Mouse (Mus musculus): ENCODE measurements around the gene Taar2. TPM values are rescaled to one million over a fixed set of nuclear protein-coding genes. Genes with fewer than 3 reads are reported as not detected.

Taar2 gene
- 0.31 and 0.41 TPM in 2 replicates for polyA plus RNA-seq (2015; fragmentation: Nextera tagmentation; extraction: Ambion mirVana)

DNA sequence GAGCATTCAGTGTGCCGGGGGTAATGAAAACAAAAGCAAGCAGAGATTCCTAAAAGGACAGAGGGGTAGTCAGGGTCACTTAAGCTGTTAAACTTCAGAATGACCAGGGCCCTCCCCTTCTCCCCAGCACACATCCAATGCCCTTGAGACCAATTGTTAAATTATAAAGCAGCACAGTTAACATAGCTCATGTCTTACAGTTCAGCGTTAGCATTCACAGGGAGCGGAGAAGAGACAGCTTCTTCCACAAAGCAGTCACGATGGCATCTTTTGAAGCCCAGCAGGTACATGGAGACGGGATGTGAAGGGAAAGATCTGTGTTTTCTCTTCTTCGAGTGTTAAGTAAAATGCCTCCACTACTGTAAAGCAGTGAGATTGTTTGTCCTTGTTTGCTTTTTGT is at the start of gene Taar2:
TSS of gene Taar2 (plus strand) at position 261 of the 400 bp plus-strand sequence.
- DNase-seq (ENCODE audit: low spot score) (no peak), ATAC-seq (replicated peaks; ENCODE audit: low FRiP score, low read depth) (no peak)
- 31% methylated on average over 6 of the region's 6 CpGs for WGBS
- Histone ChIP-seq H3K9ac (ENCODE audit: low read depth, low read length) (no peak within 1 kb of the TSS), H3K27ac (no peak within 1 kb of the TSS), H3K4me3 (replicated peaks; ENCODE audit: low read depth, low read length) (no peak within 1 kb of the TSS), H3K9me3 (replicated peaks; ENCODE audit: low read length) (no peaks in the 10 kb centered on the region), H3K4me2 (ENCODE audit: low read length) (peak within 1 kb of the TSS; percentile 8; the same call in 1 of the 2 replicates), H3K4me1 (replicated peaks; ENCODE audit: insufficient read depth, low read length) (no peaks in the 10 kb centered on the region), H3K36me3 (ENCODE audit: insufficient read depth, low read length) (no peaks in the 10 kb centered on the region), H3K27me3 (ENCODE audit: insufficient read depth, low read length) (no peaks in the 10 kb centered on the region)
- no peak for TF ChIP-seq CTCF (IDR thresholded peaks at IDR 0.05; ENCODE audit: low read depth)

DNA sequence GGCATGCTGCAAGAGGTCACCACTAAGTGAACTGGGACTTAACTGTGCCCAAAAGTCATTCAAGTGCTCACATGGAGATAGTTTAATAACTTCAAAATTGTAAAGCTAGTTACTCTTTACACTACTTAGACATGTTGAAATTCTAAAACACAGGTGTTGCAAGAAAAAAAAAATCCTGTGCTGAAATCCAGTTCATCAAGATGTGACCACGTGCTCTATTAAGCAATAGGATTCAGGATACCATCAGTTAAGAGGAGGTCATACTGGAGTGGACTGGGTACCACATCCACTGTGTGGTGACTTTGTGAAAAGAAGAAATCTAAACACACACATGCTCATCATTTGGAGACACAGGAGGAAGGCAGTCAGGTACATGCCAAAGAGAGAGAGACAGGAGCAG is 45.4 kb upstream of the Taar2 start:
- WGBS = 86% methylated on average over 1 of the region's 1 CpGs
- H3K27ac ChIP-seq = no peak overlapping the region
- no peaks in the 10 kb centered on the region; the same call in 1 of the 2 replicates for H3K4me1 ChIP-seq (replicated peaks; ENCODE audit: insufficient read depth, low read length)
- no peak for TF ChIP-seq CTCF (IDR thresholded peaks at IDR 0.05; ENCODE audit: low read depth)
- H3K9ac ChIP-seq (ENCODE audit: low read depth, low read length) = no peak overlapping the region
- DNase-seq (ENCODE audit: low spot score) (no peak), ATAC-seq (replicated peaks; ENCODE audit: low FRiP score, low read depth) (no peak)
- no peaks in the 10 kb centered on the region for H3K9me3 ChIP-seq (replicated peaks; ENCODE audit: low read length)
- no peaks in the 10 kb centered on the region for H3K27me3 ChIP-seq (ENCODE audit: insufficient read depth, low read length)
- no peak overlapping the region for H3K4me2 ChIP-seq (ENCODE audit: low read length)
- no peaks in the 10 kb centered on the region for H3K36me3 ChIP-seq (ENCODE audit: insufficient read depth, low read length)
- no peak overlapping the region for H3K4me3 ChIP-seq (replicated peaks; ENCODE audit: low read depth, low read length)

DNA sequence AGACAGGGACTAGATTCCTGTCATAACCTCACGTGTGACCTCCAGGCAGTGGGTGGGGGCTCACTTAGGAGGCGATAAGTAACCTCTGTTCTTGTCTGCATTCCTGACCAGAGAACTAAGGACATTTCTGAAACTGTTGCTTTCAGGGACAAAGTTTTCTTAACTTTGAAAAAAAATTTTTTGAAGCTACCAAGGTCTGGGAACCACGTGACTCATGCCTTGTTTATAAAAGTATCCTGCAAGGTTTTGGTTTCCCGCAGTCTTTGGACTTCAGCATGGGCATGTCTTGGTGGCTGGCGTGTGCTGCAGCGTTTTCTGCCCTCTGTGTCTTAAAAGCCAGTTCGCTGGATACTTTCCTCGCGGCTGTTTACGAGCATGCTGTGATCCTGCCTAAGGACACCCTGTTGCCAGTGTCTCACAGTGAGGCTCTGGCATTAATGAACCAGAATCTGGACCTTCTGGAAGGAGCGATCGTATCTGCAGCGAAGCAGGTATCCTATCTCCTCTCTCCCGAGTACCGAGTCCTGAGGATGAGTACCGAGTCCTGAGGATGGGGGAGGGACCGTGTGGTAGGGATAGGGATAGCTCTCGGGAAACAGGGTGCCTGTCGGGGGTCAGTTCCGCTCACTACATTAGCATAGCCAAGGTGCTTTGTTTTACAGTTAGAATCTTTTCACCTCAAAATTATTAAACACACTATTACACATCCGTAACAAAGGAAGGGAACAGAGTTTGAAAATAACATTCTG is 43.6 kb upstream of the Taar2 start, which contains the start of gene Vnn1:
TSS of gene Vnn1 (plus strand) at position 88 of the 749 bp plus-strand sequence.
- H3K27me3 ChIP-seq (ENCODE audit: insufficient read depth, low read length) = no peaks in the 10 kb centered on the region
- no peak for TF ChIP-seq CTCF (IDR thresholded peaks at IDR 0.05; ENCODE audit: low read depth)
- peak within 1 kb of the TSS; percentile 58 for H3K4me2 ChIP-seq (ENCODE audit: low read length)
- no peaks in the 10 kb centered on the region for H3K36me3 ChIP-seq (ENCODE audit: insufficient read depth, low read length)
- H3K9ac ChIP-seq (ENCODE audit: low read depth, low read length) = peak within 1 kb of the TSS; percentile 53
- peak within 1 kb of the TSS; percentile 3; the same call in 1 of the 2 replicates for H3K27ac ChIP-seq
- H3K4me1 ChIP-seq (replicated peaks; ENCODE audit: insufficient read depth, low read length) = no peaks in the 10 kb centered on the region; the same call in 1 of the 2 replicates
- peak; percentile 33 for DNase-seq (ENCODE audit: low spot score)
- no peaks in the 10 kb centered on the region for H3K9me3 ChIP-seq (replicated peaks; ENCODE audit: low read length)
- peak; percentile 73 for ATAC-seq (replicated peaks; ENCODE audit: low FRiP score, low read depth)
- WGBS = 23% methylated on average over 21 of the region's 21 CpGs
- peak within 1 kb of the TSS; percentile 28 for H3K4me3 ChIP-seq (replicated peaks; ENCODE audit: low read depth, low read length)

DNA sequence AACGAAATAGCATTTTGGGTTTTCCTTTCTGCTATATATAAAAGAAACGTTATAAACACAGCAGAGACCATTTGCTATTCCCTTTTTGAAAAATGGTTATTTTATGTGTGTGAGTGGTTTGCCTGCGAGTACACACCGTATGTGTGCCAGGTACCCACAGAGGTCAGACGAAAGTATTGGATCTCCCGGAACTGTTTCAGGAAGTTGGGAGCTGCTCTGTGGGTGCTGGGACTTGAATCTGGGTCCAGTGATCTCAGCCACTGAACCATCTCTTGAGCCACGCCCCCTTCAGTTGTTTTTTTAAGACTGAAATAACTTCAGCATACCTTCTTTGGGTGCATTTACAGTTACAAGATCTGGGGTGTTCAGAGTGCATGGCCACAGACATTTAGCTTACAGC is 43.0 kb upstream of the Taar2 start:
- ATAC-seq (replicated peaks; ENCODE audit: low FRiP score, low read depth) (no peak), DNase-seq (ENCODE audit: low spot score) (no peak)
- no peaks in the 10 kb centered on the region for H3K27me3 ChIP-seq (ENCODE audit: insufficient read depth, low read length)
- H3K9me3 ChIP-seq (replicated peaks; ENCODE audit: low read length) = no peaks in the 10 kb centered on the region
- no peak overlapping the region for H3K4me2 ChIP-seq (ENCODE audit: low read length)
- no peak overlapping the region for H3K27ac ChIP-seq
- WGBS = 66% methylated on average over 7 of the region's 7 CpGs
- no peaks in the 10 kb centered on the region; the same call in 1 of the 2 replicates for H3K4me1 ChIP-seq (replicated peaks; ENCODE audit: insufficient read depth, low read length)
- no peak for TF ChIP-seq CTCF (IDR thresholded peaks at IDR 0.05; ENCODE audit: low read depth)
- no peak overlapping the region for H3K4me3 ChIP-seq (replicated peaks; ENCODE audit: low read depth, low read length)
- no peaks in the 10 kb centered on the region for H3K36me3 ChIP-seq (ENCODE audit: insufficient read depth, low read length)
- no peak overlapping the region for H3K9ac ChIP-seq (ENCODE audit: low read depth, low read length)

DNA sequence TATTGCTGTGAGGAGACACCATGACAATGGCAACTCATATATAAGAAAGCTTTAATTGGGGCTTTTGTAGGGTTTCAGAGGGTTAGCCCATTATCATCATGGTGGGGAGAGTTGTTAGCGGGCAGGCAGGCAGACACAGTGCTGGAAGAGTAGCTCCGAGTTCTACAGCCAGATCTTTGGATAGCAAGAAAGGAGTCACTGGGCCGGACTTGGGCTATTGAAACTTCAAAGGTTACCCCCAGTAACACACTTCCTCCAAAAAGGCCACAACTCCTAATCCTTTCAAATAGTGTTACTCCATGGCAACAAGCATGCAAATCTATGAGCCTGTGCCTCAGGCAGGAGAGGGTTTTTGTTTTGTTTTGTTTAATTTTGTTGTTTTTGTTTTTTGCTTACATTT is 37.3 kb upstream of the Taar2 start:
- no peaks in the 10 kb centered on the region for H3K36me3 ChIP-seq (ENCODE audit: insufficient read depth, low read length)
- H3K9me3 ChIP-seq (replicated peaks; ENCODE audit: low read length) = no peaks in the 10 kb centered on the region
- ATAC-seq (replicated peaks; ENCODE audit: low FRiP score, low read depth) (no peak), DNase-seq (ENCODE audit: low spot score) (no peak)
- no peak overlapping the region for H3K4me2 ChIP-seq (ENCODE audit: low read length)
- no peaks in the 10 kb centered on the region for H3K4me1 ChIP-seq (replicated peaks; ENCODE audit: insufficient read depth, low read length)
- H3K9ac ChIP-seq (ENCODE audit: low read depth, low read length) = no peak overlapping the region
- no peak for TF ChIP-seq CTCF (IDR thresholded peaks at IDR 0.05; ENCODE audit: low read depth)
- no peaks in the 10 kb centered on the region for H3K27me3 ChIP-seq (ENCODE audit: insufficient read depth, low read length)
- 87% methylated on average over 3 of the region's 3 CpGs for WGBS
- H3K27ac ChIP-seq = no peak overlapping the region
- no peak overlapping the region for H3K4me3 ChIP-seq (replicated peaks; ENCODE audit: low read depth, low read length)

DNA sequence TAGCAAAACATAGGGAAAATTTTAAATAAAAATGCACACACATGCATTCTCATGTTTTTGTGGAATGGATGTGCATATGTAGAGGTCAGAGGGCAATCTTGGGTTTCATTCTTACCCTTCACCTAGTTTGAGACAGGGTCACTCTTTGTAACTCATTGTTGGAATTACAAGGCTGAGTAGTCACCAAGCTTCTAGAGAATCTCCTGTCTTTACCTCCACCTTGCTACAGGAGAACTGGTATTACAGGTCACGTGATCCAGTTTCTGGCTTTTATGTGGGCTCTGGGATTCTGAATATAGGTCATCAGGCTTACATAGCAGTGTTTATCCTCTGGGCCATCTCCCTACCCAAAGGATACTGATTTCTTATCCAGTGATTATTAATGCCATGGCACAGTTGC is 32.7 kb upstream of the Taar2 start:
- H3K9ac ChIP-seq (ENCODE audit: low read depth, low read length) = no peak overlapping the region
- no peaks in the 10 kb centered on the region for H3K36me3 ChIP-seq (ENCODE audit: insufficient read depth, low read length)
- no peak for TF ChIP-seq CTCF (IDR thresholded peaks at IDR 0.05; ENCODE audit: low read depth)
- H3K4me2 ChIP-seq (ENCODE audit: low read length) = no peak overlapping the region
- no peaks in the 10 kb centered on the region for H3K4me1 ChIP-seq (replicated peaks; ENCODE audit: insufficient read depth, low read length)
- H3K9me3 ChIP-seq (replicated peaks; ENCODE audit: low read length) = no peaks in the 10 kb centered on the region
- 74% methylated on average over 1 of the region's 1 CpGs for WGBS
- no peak overlapping the region for H3K4me3 ChIP-seq (replicated peaks; ENCODE audit: low read depth, low read length)
- ATAC-seq (replicated peaks; ENCODE audit: low FRiP score, low read depth) = peak; percentile 77; the same call in 1 of the 2 replicates
- no peaks in the 10 kb centered on the region for H3K27me3 ChIP-seq (ENCODE audit: insufficient read depth, low read length)
- peak; percentile 17 for DNase-seq (ENCODE audit: low spot score)
- no peak overlapping the region for H3K27ac ChIP-seq
